Mouse (Mus musculus): ENCODE results near the gene Cyb5r3. TPM values are rescaled to one million over a fixed set of nuclear protein-coding genes. Genes with fewer than 3 reads are reported as not detected.

Cyb5r3 gene
- total and polyA plus RNA-seq, 3 experiments: 22.6 to 67.0 TPM; not detected in 1

DNA sequence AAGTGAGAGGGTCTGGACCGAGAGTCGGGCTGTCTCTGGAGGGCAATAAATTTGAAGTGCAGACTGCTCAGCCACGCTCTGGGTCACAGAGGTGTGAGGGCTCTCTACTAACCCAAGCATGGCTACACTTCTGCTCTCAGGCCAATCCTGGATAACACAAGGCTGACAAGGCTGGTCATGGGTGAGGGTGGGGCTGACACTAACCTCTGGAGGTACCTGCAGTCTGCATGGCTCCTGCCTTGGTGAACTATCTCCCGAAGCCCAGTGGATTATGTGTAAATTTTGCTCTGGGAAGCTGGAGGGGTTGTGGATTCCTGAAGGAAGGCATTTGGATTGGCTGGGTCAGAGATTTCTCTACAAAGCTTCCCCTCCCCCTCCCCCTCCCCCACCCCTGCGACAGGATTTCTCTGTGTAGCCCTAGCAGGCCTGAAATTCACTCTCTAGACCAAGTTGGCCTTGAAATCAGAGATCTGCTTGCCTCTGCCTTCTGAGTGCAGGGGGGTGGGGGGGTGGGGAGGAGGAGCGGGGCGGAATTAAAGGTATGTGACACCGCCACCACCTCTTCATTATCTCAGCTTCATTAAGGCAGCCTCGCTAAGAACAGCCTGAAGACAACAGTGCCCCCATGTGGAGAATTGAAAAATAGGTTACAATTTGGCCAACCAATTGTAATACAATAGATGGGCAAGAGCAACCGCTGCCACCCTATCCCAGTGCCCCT lies 32.5 kb upstream of the Cyb5r3 start:
- H3K4me1 ChIP-seq (ENCODE audit: control insufficient read depth in 1 of 2, insufficient read depth in 2 of 2, low read length in 2 of 2): no peaks in the 10 kb centered on the region
- H3K79me2 ChIP-seq (ENCODE audit: control insufficient read depth, insufficient read depth, low read length, poor library complexity): no peaks in the 10 kb centered on the region
- H3K36me3 ChIP-seq (ENCODE audit: control insufficient read depth in 1 of 2, insufficient read depth in 2 of 2, low read length in 2 of 2): no peaks in the 10 kb centered on the region
- DNase-seq (ENCODE audit: low read depth, low spot score): peak; percentile 83
- H3K9me3 ChIP-seq (replicated peaks; ENCODE audit: insufficient read depth, low read length): no peaks in the 10 kb centered on the region
- H3K4me3 ChIP-seq (ENCODE audit: control insufficient read depth in 1 of 2, insufficient read depth in 1 of 2, low read depth in 2 of 2, low read length in 2 of 2): no peak overlapping the region
- H3K9ac ChIP-seq (ENCODE audit: control insufficient read depth, low read depth, low read length, poor library complexity, severe bottlenecking): no peak overlapping the region
- H3K27ac ChIP-seq (ENCODE audit: control insufficient read depth, low read depth, low read length): no peak overlapping the region
- TF ChIP-seq ZC3H11A (IDR thresholded peaks at IDR 0.05; ENCODE audit: low read depth, low read length) (peak; percentile 75), ETS1 (IDR thresholded peaks at IDR 0.05; ENCODE audit: low read depth, low read length) (no peak), POLR2AphosphoS2 (IDR thresholded peaks at IDR 0.05; ENCODE audit: low read length) (no peak), SMC3 (IDR thresholded peaks at IDR 0.05; ENCODE audit: low read depth, low read length) (peak; percentile 79), EP300 (IDR thresholded peaks at IDR 0.05; ENCODE audit: low read depth in 1 of 2, low read length in 2 of 2) (no peak), CTCF (IDR thresholded peaks at IDR 0.05 in 2 of 3, conservative IDR thresholded peaks at IDR 0.05 in 1 of 3; ENCODE audit: control insufficient read depth in 1 of 3, insufficient read depth in 1 of 3, low read depth in 2 of 3, low read length in 3 of 3, poor library complexity in 1 of 3, severe bottlenecking in 1 of 3) (peak; percentile 53 to 78 (median 64)), SIN3A (IDR thresholded peaks at IDR 0.05; ENCODE audit: low read length) (0 out of 2 replicates have a peak, but pooled peaks have one; percentile 37), RAD21 (IDR thresholded peaks at IDR 0.05; ENCODE audit: low read depth, low read length) (peak; percentile 84), ZMIZ1 (IDR thresholded peaks at IDR 0.05; ENCODE audit: low read depth, low read length) (no peak), MAZ (IDR thresholded peaks at IDR 0.05; ENCODE audit: low read depth, low read length) (peak; percentile 38; the same call in 1 of the 2 replicates)
- H3K27me3 ChIP-seq (ENCODE audit: control insufficient read depth in 1 of 2, insufficient read depth in 2 of 2, low read length in 2 of 2): no peaks in the 10 kb centered on the region

DNA sequence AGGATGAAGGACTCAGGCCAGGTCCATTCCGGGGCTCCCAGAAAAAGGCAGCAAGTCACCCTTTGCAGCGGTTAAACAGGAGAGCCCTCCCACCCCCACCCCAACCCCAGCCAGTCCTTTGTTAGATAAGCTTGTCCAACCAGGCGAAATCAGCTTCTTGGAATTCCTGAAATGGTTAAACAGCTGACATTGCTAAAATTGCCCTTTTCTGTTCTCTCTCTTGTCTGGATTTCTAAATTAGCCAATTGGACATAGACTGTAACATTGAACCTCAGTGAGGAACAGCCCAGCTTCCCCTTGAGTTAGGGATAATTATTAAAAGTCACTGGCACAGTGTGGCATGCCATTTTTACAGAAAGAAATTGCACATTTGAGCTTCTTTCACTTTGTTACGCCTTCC lies 30.0 kb upstream of the Cyb5r3 start:
- no peak overlapping the region for H3K9ac ChIP-seq (ENCODE audit: control insufficient read depth, low read depth, low read length, poor library complexity, severe bottlenecking)
- H3K27ac ChIP-seq (ENCODE audit: control insufficient read depth, low read depth, low read length): no peak overlapping the region
- H3K4me1 ChIP-seq (ENCODE audit: control insufficient read depth in 1 of 2, insufficient read depth in 2 of 2, low read length in 2 of 2): no peaks in the 10 kb centered on the region
- H3K27me3 ChIP-seq (ENCODE audit: control insufficient read depth in 1 of 2, insufficient read depth in 2 of 2, low read length in 2 of 2): no peaks in the 10 kb centered on the region
- H3K79me2 ChIP-seq (ENCODE audit: control insufficient read depth, insufficient read depth, low read length, poor library complexity): no peaks in the 10 kb centered on the region
- no peaks in the 10 kb centered on the region for H3K9me3 ChIP-seq (replicated peaks; ENCODE audit: insufficient read depth, low read length)
- H3K4me3 ChIP-seq (ENCODE audit: control insufficient read depth in 1 of 2, insufficient read depth in 1 of 2, low read depth in 2 of 2, low read length in 2 of 2): no peak overlapping the region
- no peaks in the 10 kb centered on the region for H3K36me3 ChIP-seq (ENCODE audit: control insufficient read depth in 1 of 2, insufficient read depth in 2 of 2, low read length in 2 of 2)
- no peak for DNase-seq (ENCODE audit: low read depth, low spot score)
- TF ChIP-seq RAD21 (IDR thresholded peaks at IDR 0.05; ENCODE audit: low read depth, low read length) (no peak), GABPA (IDR thresholded peaks at IDR 0.05; ENCODE audit: low read depth, low read length) (no peak), ZC3H11A (IDR thresholded peaks at IDR 0.05; ENCODE audit: low read depth, low read length) (no peak), MAZ (IDR thresholded peaks at IDR 0.05; ENCODE audit: low read depth, low read length) (no peak), UBTF (IDR thresholded peaks at IDR 0.05; ENCODE audit: borderline replicate concordance, insufficient read depth, low read depth, low read length) (no peak), CHD1 (IDR thresholded peaks at IDR 0.05; ENCODE audit: low read depth, low read length) (no peak), MEF2A (IDR thresholded peaks at IDR 0.05; ENCODE audit: extremely low read depth, insufficient replicate concordance, low read depth, low read length, poor library complexity, severe bottlenecking) (no peak), MAFK (IDR thresholded peaks at IDR 0.05; ENCODE audit: borderline replicate concordance, low read depth, low read length) (no peak), E2F4 (IDR thresholded peaks at IDR 0.05; ENCODE audit: borderline replicate concordance, low read depth, low read length) (no peak), KAT2A (conservative IDR thresholded peaks at IDR 0.05; ENCODE audit: low read depth, low read length) (no peak), CHD2 (IDR thresholded peaks at IDR 0.05; ENCODE audit: low read length) (no peak), TCF12 (IDR thresholded peaks at IDR 0.05; ENCODE audit: low read depth, low read length) (no peak), SIN3A (IDR thresholded peaks at IDR 0.05; ENCODE audit: low read length) (no peak), CTCF (IDR thresholded peaks at IDR 0.05 in 2 of 3, conservative IDR thresholded peaks at IDR 0.05 in 1 of 3; ENCODE audit: control insufficient read depth in 1 of 3, insufficient read depth in 1 of 3, low read depth in 2 of 3, low read length in 3 of 3, poor library complexity in 1 of 3, severe bottlenecking in 1 of 3) (no peak), SMC3 (IDR thresholded peaks at IDR 0.05; ENCODE audit: low read depth, low read length) (no peak), MAX (IDR thresholded peaks at IDR 0.05; ENCODE audit: low read length) (no peak)
